Mouse (Mus musculus): ENCODE data around the gene Gm9040. TPM values are rescaled to one million over a fixed set of nuclear protein-coding genes. Genes with fewer than 3 reads are reported as not detected.
A peak's percentile ranks its signal among the peaks of the same experiment; 100 is the strongest.
"Not testable (repeated sequence)": the region's sequence is repeated elsewhere in the genome, so short reads cannot be mapped to it uniquely, and the experiment has no call there.

Gene Gm9040
- total RNA-seq (2021): not detected

DNA sequence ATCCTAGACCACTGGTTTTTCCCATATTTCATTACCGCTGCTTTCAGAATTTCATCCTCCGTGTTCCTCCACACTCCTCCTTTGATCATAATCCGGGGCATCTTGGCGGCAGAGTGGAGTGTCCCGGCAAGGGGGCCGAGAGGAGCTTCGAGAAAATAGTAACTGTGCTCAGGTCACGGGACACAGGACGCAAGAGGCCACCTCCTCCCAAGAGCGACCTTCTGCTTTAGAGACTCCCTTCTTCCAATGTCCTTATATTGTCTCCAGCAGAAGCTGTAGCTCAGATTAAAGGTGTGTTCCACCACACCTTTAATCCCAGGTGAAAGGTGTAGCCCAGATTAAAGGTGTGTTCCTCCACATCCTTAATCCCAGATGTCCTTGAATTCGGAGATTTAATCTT, at the start of gene Gm9040:
Gene Gm9040 (minus strand): TSS at position 101 of the 400 bp plus-strand sequence.
- not testable (repeated sequence) for DNase-seq

- peak; percentile 66 to 74 for DNase-seq
Observed at GRCm38 (mm10) chr10:118370443-118370842, 43.7 kb upstream of the Gm9040 start.

DNA sequence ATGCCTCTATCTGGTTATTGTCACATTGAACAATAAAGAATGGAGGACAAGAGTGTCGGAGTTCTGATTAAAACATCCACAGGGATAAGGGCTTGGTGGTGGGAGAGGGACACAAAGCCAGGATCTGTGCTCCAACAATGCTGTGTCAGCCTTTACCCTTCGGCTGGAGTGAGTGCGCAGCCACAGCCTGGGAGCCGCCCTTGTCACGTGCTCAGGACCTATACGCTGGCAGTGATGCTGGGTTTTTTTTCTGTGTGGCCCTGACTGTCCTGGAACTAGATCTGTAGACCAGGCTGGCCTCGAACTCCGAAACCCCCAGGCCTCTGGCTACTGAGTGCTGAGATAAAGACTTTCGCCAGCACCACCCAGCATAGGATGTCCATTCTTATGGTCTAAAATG, 42.7 kb upstream of the Gm9040 start:
- DNase-seq: no peak

GRCm38 (mm10) chr10:118354005-118354404, 27.2 kb upstream of the Gm9040 start, which contains the start of gene Gm9049:
Gm9049 (minus strand) TSS chr10:118354105.
- DNase-seq: not testable (repeated sequence)

- DNase-seq: not testable (repeated sequence)
Observed at GRCm38 (mm10) chr10:118348579-118348978, 21.8 kb upstream of the Gm9040 start, which contains the start of gene Gm9048. Gm9048 (minus strand) TSS chr10:118348679.

- not testable (repeated sequence) for DNase-seq
Observed at GRCm38 (mm10) chr10:118343155-118343554, 16.4 kb upstream of the Gm9040 start, which contains the start of gene Gm9046. Gm9046 (minus strand) TSS chr10:118343255.

DNA sequence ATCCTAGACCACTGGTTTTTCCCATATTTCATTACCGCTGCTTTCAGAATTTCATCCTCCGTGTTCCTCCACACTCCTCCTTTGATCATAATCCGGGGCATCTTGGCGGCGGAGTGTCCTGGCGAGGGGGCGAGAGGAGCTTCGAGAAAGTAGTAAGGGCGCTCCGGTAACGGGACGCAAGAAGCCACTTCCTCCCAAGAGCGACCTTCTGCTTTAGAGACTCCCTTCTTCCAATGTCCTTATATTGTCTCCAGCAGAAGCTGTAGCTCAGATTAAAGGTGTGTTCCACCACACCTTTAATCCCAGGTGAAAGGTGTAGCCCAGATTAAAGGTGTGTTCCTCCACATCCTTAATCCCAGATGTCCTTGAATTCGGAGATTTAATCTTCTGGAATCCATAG, 11.0 kb upstream of the Gm9040 start, which contains the start of gene Gm9045:
Gene Gm9045 (minus strand): TSS at position 101 of the 400 bp plus-strand sequence.
- DNase-seq: not testable (repeated sequence)

GRCm38 (mm10) chr10:118332308-118332707, 5.5 kb upstream of the Gm9040 start, which contains the start of gene Gm9044:
Gm9044 (minus strand) TSS chr10:118332408.
- DNase-seq: not testable (repeated sequence)

GRCm38 (mm10) chr10:118319024-118319423, 7.7 kb downstream of the Gm9040 start:
- DNase-seq: no peak

- DNase-seq: not testable (repeated sequence)
Observed at GRCm38 (mm10) chr10:118302133-118302532, 24.6 kb downstream of the Gm9040 start.

DNA sequence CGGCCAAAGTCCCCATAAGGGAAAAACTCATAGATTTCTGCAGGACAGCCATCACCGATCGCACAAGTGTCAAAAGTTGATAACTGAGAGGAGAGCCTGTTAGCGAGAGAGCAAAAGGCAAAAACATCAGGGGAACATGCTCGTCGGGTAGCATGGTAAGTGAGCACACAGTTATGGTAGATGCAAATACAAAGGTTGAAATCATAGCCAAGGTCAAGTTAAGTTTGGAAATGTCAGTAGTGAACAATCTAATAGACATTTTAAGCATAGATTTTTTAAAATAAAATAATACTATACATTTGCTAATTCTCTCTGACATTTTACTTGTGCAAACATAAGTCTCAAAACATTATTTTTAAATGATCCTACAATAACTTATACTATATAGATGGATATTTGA, 31.8 kb downstream of the Gm9040 start, which contains the start of gene Iltifb:
Gene Iltifb (minus strand): TSS at position 101 of the 400 bp plus-strand sequence.
- DNase-seq: no peak

GRCm38 (mm10) chr10:118283016-118283415, 43.8 kb downstream of the Gm9040 start:
- DNase-seq: not testable (repeated sequence)

GRCm38 (mm10) chr10:118282565-118282964, 44.2 kb downstream of the Gm9040 start:
- DNase-seq: not testable (repeated sequence)

- not testable (repeated sequence) for DNase-seq
Observed at GRCm38 (mm10) chr10:118278069-118278468, 48.7 kb downstream of the Gm9040 start.

Other genes starting within 250 kb of the Gm9040 start
- 10 to 100 TPM; 10.7 to 13.3 TPM for gene Mdm1, start 185.2 kb downstream of the Gm9040 start, total RNA-seq (2021)
- not detected for gene Il22, start 122.0 kb downstream of the Gm9040 start, total RNA-seq (2021)
- under 1 TPM; 0.94 to 0.97 TPM for gene Gm32717, start 86.2 kb downstream of the Gm9040 start, total RNA-seq (2021)
- gene Gm32802, start 68.3 kb downstream of the Gm9040 start, total RNA-seq (2021): under 1 TPM; 0.94 to 0.97 TPM
- not detected for gene Iltifb, start 31.9 kb downstream of the Gm9040 start, total RNA-seq (2021)
- gene Gm9044, start 5.4 kb upstream of the Gm9040 start, total RNA-seq (2021): not detected
- gene Gm9045, start 10.9 kb upstream of the Gm9040 start, total RNA-seq (2021): not detected
- gene Gm9046, start 16.3 kb upstream of the Gm9040 start, total RNA-seq (2021): not detected
- gene Gm9048, start 21.7 kb upstream of the Gm9040 start, total RNA-seq (2021): not detected
- gene Gm9049, start 27.1 kb upstream of the Gm9040 start, total RNA-seq (2021): not detected
- gene Ifng, start 114.1 kb upstream of the Gm9040 start, total RNA-seq (2021): not detected